Mouse (Mus musculus): ENCODE data around the gene Ppargc1a.
A peak's percentile ranks its signal among the peaks of the same experiment; 100 is the strongest.

Ppargc1a gene

GRCm38 (mm10) chr5:51552483-51553091, 14.9 kb downstream of the Ppargc1a start:
- DNase-seq (ENCODE audit: low read depth, low spot score), result peak; percentile 50

DNA sequence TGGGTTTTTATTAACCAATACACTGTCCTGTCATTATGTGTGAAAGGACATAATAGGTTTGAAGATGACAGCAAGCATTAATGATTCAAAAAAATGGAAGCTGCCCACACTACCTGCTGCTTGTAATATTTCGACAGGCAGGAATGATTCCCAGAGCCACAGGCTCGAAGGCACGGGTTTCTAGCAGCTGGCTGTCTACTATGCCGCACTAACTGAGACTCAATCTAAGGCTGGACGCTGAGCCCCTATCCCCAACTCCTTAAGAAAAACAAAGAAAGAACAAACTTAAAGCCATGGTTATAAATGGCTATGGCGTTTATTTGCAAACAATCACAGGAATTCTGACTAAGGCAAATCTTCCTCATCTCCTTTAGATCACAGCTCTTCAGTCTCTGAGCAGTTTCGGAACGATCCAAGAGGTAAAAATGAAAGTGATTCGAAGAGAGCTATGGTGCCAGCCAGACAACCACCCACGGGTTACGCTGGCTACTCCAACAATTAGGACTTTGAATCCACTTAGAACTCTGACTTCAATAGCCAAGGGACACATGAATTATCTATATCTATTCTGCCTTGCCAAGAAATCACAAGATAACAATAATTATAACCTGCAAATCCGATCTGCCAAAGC, 15.6 kb downstream of the Ppargc1a start:
- no peak for DNase-seq (ENCODE audit: low read depth, low spot score)

GRCm38 (mm10) chr5:51547442-51548035, 20.0 kb downstream of the Ppargc1a start:
- DNase-seq (ENCODE audit: low read depth, low spot score), result no peak

DNA sequence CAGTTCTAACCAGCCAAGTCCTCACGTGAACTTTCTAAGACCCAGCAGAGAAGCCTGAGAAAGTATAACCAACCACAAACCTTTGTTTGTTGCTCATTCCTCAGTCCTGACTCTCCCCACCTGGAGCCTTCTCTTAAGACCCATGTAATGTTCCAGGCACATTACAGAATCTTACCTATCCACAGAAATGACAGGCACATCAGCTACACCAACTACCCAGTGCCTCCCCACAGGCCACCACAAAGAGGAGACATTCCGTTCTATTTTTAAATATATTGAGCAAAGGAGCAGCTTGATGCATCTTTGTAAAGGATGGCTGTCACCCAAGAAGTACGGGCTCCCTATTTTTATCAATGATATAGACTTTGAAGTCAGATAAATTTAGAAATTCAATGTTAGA, 20.7 kb downstream of the Ppargc1a start:
- no peak for DNase-seq (ENCODE audit: low read depth, low spot score)

DNA sequence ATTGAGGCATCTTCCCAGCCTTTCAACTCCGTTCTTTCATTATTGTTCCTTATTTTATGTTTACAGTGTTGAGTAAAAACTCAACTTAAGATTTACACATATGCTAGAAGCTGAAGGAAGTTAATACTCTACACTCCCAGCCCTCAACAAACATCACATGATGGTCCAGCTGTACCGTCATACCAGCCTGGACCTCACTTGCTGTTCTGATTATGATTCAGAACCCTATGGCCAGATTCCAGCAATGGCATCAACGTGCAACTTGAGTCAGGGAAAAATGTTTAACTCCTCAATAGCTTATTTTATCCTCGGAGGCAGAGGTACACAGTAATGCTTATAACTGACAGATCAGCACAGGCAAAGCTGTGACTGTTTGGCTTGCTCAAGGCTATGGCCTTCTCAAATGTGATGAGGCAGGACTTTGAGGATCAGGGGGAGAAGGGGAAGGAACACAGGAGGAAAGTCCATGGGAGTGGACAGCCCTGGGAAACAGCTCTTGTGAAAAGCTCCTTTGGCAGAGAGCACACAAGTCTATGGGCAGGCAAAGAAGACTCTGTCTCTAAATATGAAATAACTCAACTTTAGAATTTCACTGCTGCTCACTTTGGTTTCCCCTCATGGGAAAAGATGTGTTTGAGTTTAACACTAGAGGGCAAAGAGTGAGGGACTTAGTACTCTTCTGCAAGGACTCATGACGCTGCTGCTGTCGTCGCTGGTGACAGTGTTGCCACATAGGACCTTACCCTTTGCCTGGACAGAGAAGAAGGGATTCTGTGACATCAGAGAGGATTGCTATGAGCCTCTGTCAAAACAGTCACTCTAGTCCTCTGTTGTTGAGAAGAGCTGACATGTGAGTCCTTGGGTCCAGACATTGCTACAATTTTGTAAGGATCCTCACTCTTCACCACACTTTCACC, 22.1 kb downstream of the Ppargc1a start:
- DNase-seq (ENCODE audit: low read depth, low spot score), result no peak

- peak; percentile 43 for DNase-seq (ENCODE audit: low read depth, low spot score)
Observed at GRCm38 (mm10) chr5:51544141-51544735, 23.3 kb downstream of the Ppargc1a start.

DNA sequence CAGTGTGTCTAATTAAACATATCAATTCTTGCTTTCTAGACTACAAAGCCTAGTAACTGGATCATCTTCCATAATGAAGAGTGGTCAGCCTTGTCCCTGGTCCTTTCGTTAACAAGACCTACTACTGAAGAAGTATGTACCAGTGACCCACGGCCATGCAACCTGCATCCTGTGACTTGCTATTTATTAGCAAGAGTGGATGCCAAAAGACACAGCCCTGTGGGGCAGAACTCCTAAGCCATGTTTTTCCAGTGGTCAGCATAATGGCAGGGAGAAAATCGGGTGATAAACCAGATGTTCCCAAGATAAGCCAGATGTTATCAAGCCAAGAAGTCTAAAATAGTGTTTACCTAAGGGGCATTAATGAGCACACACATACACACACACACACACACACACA, 26.0 kb downstream of the Ppargc1a start:
- DNase-seq (ENCODE audit: low read depth, low spot score), result no peak

DNA sequence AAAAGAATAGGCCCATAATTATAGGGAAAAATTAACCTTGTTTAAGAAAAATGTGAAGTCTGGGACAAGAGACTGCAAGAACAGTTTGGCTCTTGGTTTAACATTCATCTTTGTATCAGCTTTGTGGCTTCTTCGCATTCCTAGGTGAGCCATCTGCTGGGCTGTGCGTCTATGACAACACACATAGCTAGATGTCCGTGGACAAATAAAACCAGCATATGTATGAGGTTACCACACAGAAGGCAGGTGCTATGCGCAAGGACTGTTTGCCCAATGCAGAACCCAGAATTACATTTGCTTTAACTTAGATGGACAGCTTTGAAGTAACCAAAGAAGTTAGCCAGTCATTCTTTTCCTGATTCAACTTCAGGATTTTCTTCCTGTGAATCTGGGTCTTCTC, 26.7 kb downstream of the Ppargc1a start:
- DNase-seq (ENCODE audit: low read depth, low spot score), result no peak

DNA sequence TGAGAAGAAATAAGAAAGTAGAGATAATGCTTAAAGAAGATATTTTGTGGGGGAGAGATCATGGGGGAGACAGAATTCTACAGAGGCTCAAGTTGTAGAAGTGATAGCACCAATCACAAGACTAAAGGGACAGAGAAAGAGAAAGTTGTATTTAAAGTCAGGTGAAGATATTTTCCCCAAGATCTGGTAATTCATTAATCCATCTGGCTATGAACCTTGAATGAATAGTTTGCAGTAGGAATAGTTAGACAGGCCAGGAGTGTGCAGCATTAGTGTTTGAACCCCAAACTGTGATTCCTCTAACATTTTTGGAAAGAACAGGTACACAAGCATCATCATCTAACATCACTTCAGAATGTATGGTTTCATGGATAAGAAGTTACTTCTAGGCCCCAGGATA, 28.0 kb downstream of the Ppargc1a start:
- DNase-seq (ENCODE audit: low read depth, low spot score), result no peak

- no peak for DNase-seq (ENCODE audit: low read depth, low spot score)
Observed at GRCm38 (mm10) chr5:51538319-51538718, 29.2 kb downstream of the Ppargc1a start.

DNA sequence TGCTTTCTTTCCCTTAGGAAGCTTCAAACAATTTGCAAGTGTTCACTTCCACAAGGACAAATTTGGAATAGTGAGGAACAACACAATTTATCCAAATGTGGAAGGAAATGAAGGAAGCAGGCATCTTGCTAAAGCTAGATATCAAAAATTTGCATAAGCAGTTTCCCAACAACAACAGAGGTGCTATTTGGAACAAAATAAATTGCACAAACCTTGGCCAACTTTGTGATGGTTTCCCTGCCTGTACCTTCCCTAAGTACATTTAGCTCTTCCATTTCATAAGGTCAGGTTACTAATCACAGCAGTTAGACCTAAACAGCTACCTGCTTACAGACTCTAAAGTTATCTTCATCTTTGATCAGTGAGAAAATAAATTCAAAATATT, 29.9 kb downstream of the Ppargc1a start:
- no peak for DNase-seq (ENCODE audit: low read depth, low spot score)

GRCm38 (mm10) chr5:51537009-51537645, 30.4 kb downstream of the Ppargc1a start:
- no peak for DNase-seq (ENCODE audit: low read depth, low spot score)

- no peak for DNase-seq (ENCODE audit: low read depth, low spot score)
Observed at GRCm38 (mm10) chr5:51534456-51534855, 33.1 kb downstream of the Ppargc1a start.

- DNase-seq (ENCODE audit: low read depth, low spot score), result no peak
Observed at GRCm38 (mm10) chr5:51531286-51531685, 36.2 kb downstream of the Ppargc1a start.

DNA sequence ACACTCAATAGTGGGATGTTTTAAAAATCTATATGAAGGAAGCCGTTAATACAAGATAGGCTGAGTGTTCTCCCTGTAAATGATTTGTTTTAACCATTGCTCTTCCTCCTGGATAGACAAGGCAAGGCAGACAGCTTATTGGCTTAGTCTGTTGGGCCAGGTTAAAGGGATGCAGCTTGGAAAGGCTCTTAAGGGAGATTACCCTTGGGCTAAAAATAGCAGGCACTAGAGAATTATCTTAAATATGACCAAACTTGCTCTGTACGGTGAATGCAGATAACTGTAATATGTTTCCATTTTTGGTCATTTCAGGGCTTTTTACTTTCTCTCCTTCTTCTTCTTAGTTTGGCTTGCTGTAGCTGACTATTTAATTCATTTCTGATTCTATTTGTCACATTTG, 38.1 kb downstream of the Ppargc1a start:
- DNase-seq (ENCODE audit: low read depth, low spot score), result no peak

DNA sequence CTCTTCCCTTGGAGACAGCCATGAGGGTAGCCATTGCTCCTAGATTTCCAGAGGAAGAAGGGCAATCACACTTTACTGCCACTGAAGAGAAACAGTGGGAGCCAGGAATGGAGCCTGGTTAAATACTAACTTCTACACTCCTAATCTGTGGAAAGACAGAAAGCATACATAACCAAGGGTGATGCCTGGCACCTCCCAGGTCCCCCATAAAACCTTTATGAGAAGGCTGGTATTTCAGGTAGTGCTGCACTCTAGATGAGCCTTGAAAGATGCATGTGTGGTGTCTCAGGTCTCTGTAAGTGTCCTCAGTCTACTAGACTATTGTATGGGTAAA, 39.4 kb downstream of the Ppargc1a start:
- no peak for DNase-seq (ENCODE audit: low read depth, low spot score)

DNA sequence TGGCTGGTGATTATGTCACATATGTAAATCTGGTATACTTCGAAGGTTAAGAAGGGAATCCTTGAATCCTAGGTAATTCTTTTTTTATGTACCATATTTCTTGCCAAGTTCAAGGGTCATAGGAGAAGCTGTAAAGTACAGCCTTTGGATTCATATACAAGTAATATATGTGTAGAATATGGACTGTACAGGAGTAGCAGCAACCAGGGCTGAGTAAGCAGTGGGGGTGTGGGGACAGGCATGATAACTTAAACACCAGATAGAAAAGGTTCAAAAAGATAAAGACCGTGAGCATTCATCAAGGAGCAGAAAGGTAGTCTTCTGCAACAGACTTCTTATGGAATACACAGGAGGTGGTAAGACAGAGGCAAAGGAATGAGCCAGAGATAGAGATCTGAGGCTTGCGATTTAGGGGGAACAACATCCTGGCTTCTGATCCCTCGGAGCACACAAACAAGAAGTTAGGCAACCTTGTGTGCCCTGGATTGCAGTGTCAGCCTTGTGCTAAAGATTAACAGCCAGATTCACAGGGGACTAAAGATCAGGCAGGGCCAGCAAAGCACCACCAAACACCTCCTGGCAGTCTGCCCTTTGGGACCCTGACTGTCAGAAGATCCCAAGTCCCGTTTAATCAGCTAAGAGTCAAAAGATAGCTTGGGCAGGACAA, 39.9 kb downstream of the Ppargc1a start:
- DNase-seq (ENCODE audit: low read depth, low spot score), result no peak

DNA sequence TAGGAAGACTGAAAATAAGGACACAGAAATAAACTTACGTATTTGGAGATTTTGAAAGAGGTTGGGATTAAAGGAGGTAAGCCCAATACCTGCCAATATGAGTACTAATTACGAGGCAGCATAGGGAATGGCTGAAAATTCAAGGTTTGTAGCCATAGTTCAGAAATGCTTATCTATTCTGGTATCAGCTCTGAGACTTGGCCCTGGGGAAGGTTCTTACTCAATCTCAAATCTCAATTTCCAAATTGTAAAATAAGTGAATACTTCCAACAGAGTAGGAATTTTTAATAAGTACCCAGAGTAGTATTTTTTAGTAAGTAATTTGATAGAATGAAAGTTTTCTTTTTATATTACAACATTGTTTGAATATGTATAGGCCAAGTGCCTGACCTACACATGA, 41.7 kb downstream of the Ppargc1a start:
- no peak for DNase-seq (ENCODE audit: low read depth, low spot score)

DNA sequence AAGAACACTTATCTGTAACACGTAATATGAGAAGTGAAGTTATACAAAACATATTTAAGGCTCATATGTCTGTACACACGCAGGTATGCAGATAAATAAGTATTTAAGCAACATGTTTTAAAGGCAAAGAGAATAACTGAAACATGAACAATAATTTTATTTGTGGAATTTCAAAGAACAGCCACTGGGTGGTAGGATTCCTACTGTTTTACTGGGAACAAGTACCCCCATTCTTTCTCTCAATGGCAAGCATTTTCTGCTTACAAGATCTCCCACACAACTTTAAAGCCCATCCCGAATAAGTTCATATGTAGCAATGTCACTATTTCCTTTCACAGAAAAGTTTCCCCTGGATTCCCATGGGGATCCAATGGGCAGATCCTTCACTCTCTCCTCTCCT, 46.7 kb downstream of the Ppargc1a start:
- DNase-seq (ENCODE audit: low read depth, low spot score), result no peak

DNA sequence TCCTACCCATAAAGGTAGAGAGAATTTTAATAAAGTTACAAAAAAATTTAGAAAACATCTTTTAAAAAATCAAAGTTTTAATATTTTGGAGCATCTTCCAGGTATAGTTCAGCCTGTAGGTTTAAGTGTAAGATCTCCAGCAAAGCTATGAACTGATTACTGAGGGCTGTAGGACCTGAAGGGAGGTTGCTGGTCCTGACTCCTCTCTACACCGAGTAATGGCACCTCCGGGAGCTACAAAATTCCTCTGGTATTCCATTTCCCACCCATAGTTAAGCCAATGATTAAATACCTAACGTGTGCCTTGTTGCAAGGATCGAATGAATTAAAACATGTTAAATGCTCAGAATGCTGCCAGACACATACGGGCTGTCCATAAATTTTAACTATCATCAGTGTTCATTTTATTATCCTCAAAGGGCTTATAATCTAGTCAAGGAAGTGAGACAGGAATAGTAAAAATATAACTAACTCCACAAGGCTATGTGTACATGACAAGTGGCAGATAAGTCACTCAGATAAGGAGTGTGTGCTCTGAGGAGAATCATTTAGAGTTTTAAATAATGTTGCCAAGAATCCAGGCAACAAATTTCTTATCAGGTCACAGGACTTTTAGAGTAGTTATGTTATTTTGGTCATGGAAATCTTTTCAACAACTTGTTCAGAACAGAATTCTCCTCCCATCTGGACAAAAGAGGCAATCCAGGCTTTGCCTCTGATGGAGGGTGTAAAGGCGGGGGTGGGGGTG, 49.9 kb downstream of the Ppargc1a start:
- DNase-seq (ENCODE audit: low read depth, low spot score), result no peak
